Mouse (Mus musculus) lung, embryonic 14.5 days (tissue): ENCODE measurements at regions not wholly inside any gene's neighbourhood (a gene's known extent, or its start where the extent isn't known, plus 50 kb on each side); places are given as distances from the start of the nearest gene placed in this dataset.
"Not testable (repeated sequence)": the region's sequence is repeated elsewhere in the genome, so short reads cannot be mapped to it uniquely, and the experiment has no call there.

Experiments
- ATAC-seq: fragments of 200-750 bp; cut with Nextera tagmentation; 2 replicates; pipeline ENCODE4 v1.8.0; 2017; ENCODE audit warnings: mild to moderate bottlenecking, moderate TSS enrichment, moderate library complexity; ENCODE audit not compliant: insufficient read depth
- DNase-seq: peaks from one replicate; pipeline ENCODE4 v3.0.0-alpha.2; 2015
- H3K27ac ChIP-seq: fragments of 300-500 bp; sonication (generic); 2 replicates; pipeline ENCODE4 v1.5.1; 2014; ENCODE audit warnings: low read depth, mild to moderate bottlenecking, moderate library complexity
- H3K27me3 ChIP-seq: fragments of 300-500 bp; sonication (generic); 2 replicates; pipeline ENCODE4 v1.6.1; 2014; ENCODE audit warnings: low read length, control low read depth; ENCODE audit not compliant: insufficient read depth
- H3K36me3 ChIP-seq: fragments of 300-500 bp; sonication (generic); 2 replicates; pipeline ENCODE4 v1.6.1; 2014; ENCODE audit warnings: control low read depth; ENCODE audit not compliant: insufficient read depth
- H3K4me1 ChIP-seq: fragments of 300-500 bp; sonication (generic); 2 replicates; pipeline ENCODE4 v1.6.1; 2014; ENCODE audit warnings: antibody characterized with exemption, control low read depth; ENCODE audit not compliant: insufficient read depth
- H3K4me2 ChIP-seq: fragments of 300-500 bp; sonication (generic); 2 replicates; pipeline ENCODE4 v1.6.1; 2014; ENCODE audit warnings: mild to moderate bottlenecking
- H3K4me3 ChIP-seq: fragments of 300-500 bp; sonication (generic); 2 replicates; pipeline ENCODE4 v1.5.1; 2014; ENCODE audit warnings: low read depth, low read length
- H3K9ac ChIP-seq: fragments of 300-500 bp; sonication (generic); 2 replicates; pipeline ENCODE4 v1.6.1; 2014
- H3K9me3 ChIP-seq: fragments of 300-500 bp; sonication (generic); 2 replicates; pipeline ENCODE4 v1.6.1; 2016; ENCODE audit warnings: low read depth, low read length, control low read depth
- CTCF ChIP-seq: IDR thresholded peaks from 2 replicates; pipeline ENCODE4 v1.5.1; 2016; ENCODE audit warnings: antibody characterized with exemption, low read depth
- WGBS: fragments of 180-500 bp; shearing (Covaris S2); extraction: QIAGEN DNeasy Blood & Tissue Kit; methylation state at CpG from one replicate; pipeline ENCODE4 v1.1.7; 2014; 5-methylcytosine and 5-hydroxymethylcytosine counted together

- DNase-seq = no peak
- H3K27ac ChIP-seq = no peak overlapping the region
- H3K4me2 ChIP-seq = no peak overlapping the region
- H3K4me1 ChIP-seq = no peaks in the 10 kb centered on the region
- 91% methylated on average over 4 of the region's 4 CpGs for WGBS
- no peak overlapping the region for H3K9ac ChIP-seq
- no peak for ATAC-seq
- no peak for TF ChIP-seq CTCF
- H3K9me3 ChIP-seq = no peaks in the 10 kb centered on the region
- no peak overlapping the region for H3K4me3 ChIP-seq
- no peaks in the 10 kb centered on the region for H3K27me3 ChIP-seq
- H3K36me3 ChIP-seq = no peaks in the 10 kb centered on the region
Observed at GRCm38 (mm10) chr16:49409235-49409634, 289.8 kb upstream of the Ift57 start.

GRCm38 (mm10) chr16:49430296-49430695 lies 268.7 kb upstream of the Ift57 start:
- ATAC-seq = no peak
- WGBS = 80% methylated on average over 1 of the region's 1 CpGs
- no peak for TF ChIP-seq CTCF

GRCm38 (mm10) chr16:49431902-49432301 lies 267.1 kb upstream of the Ift57 start:
- Histone ChIP-seq H3K27me3 (no peaks in the 10 kb centered on the region), H3K4me3 (no peak overlapping the region), H3K36me3 (no peaks in the 10 kb centered on the region), H3K4me2 (no peak overlapping the region), H3K4me1 (no peaks in the 10 kb centered on the region), H3K9me3 (no peaks in the 10 kb centered on the region), H3K9ac (no peak overlapping the region), H3K27ac (no peak overlapping the region)
- DNase-seq = no peak
- WGBS = 64% methylated on average over 2 of the region's 2 CpGs
- TF ChIP-seq CTCF = no peak
- ATAC-seq = no peak

More at GRCm38 (mm10) chr16:49430296-49430695, 268.7 kb upstream of the Ift57 start:
- no peak for DNase-seq
- H3K4me1 ChIP-seq = no peaks in the 10 kb centered on the region
- H3K36me3 ChIP-seq = no peaks in the 10 kb centered on the region
- H3K27ac ChIP-seq = no peak overlapping the region
- H3K4me3 ChIP-seq = no peak overlapping the region
- H3K27me3 ChIP-seq = no peaks in the 10 kb centered on the region
- H3K4me2 ChIP-seq = no peak overlapping the region
- H3K9me3 ChIP-seq = no peaks in the 10 kb centered on the region
- no peak overlapping the region for H3K9ac ChIP-seq

- no peaks in the 10 kb centered on the region for H3K36me3 ChIP-seq
- no peaks in the 10 kb centered on the region for H3K9me3 ChIP-seq
- H3K27me3 ChIP-seq = no peaks in the 10 kb centered on the region
- no peak overlapping the region for H3K9ac ChIP-seq
- 71% methylated on average over 1 of the region's 1 CpGs for WGBS
- TF ChIP-seq CTCF = peak; percentile 48
- no peak overlapping the region for H3K4me2 ChIP-seq
- no peaks in the 10 kb centered on the region for H3K4me1 ChIP-seq
- H3K4me3 ChIP-seq = no peak overlapping the region
- ATAC-seq (no peak), DNase-seq (peak; percentile 58)
- no peak overlapping the region for H3K27ac ChIP-seq
Observed at GRCm38 (mm10) chr16:49441225-49441624, 257.8 kb upstream of the Ift57 start.

GRCm38 (mm10) chr16:49447356-49447755 lies 251.7 kb upstream of the Ift57 start:
- not testable (repeated sequence) for H3K4me1 ChIP-seq, H3K36me3 ChIP-seq, H3K9ac ChIP-seq, H3K4me2 ChIP-seq, ATAC-seq, H3K27me3 ChIP-seq, H3K27ac ChIP-seq, DNase-seq, H3K9me3 ChIP-seq, H3K4me3 ChIP-seq
- 93% methylated on average over 8 of the region's 9 CpGs for WGBS

- ATAC-seq = no peak
- H3K27ac ChIP-seq = no peak overlapping the region
Observed at GRCm38 (mm10) chr16:49493881-49494280, 205.2 kb upstream of the Ift57 start.

GRCm38 (mm10) chr16:49497521-49498010 lies 201.5 kb upstream of the Ift57 start:
- Histone ChIP-seq H3K9ac (no peak overlapping the region), H3K4me3 (no peak overlapping the region), H3K27ac (no peak overlapping the region), H3K9me3 (no peaks in the 10 kb centered on the region), H3K27me3 (no peaks in the 10 kb centered on the region), H3K4me1 (no peaks in the 10 kb centered on the region), H3K4me2 (no peak overlapping the region), H3K36me3 (no peaks in the 10 kb centered on the region)
- no peak for ATAC-seq
- no peak for TF ChIP-seq CTCF
- 85% methylated on average over 3 of the region's 3 CpGs for WGBS
- DNase-seq = no peak

More at GRCm38 (mm10) chr16:49493881-49494280, 205.2 kb upstream of the Ift57 start:
- Histone ChIP-seq H3K9ac (no peak overlapping the region), H3K36me3 (no peaks in the 10 kb centered on the region), H3K4me1 (no peaks in the 10 kb centered on the region), H3K9me3 (no peaks in the 10 kb centered on the region), H3K4me3 (no peak overlapping the region), H3K4me2 (no peak overlapping the region), H3K27me3 (no peaks in the 10 kb centered on the region)
- DNase-seq = no peak
- TF ChIP-seq CTCF = no peak
- WGBS = 87% methylated on average over 8 of the region's 8 CpGs

GRCm38 (mm10) chr16:49500818-49501217 lies 198.2 kb upstream of the Ift57 start:
- DNase-seq (peak; percentile 84), ATAC-seq (peak; percentile 64; the same call in 1 of the 2 replicates)
- Histone ChIP-seq H3K9ac (no peak overlapping the region), H3K4me3 (no peak overlapping the region), H3K27me3 (no peaks in the 10 kb centered on the region), H3K4me2 (no peak overlapping the region), H3K9me3 (no peaks in the 10 kb centered on the region), H3K4me1 (no peaks in the 10 kb centered on the region), H3K36me3 (no peaks in the 10 kb centered on the region), H3K27ac (no peak overlapping the region)
- WGBS = 23% methylated on average over 4 of the region's 4 CpGs
- TF ChIP-seq CTCF = peak; percentile 85
